13 mouse cellular contexts compared by ENCODE assay signal in genomic region chr11:51485051-51485521, GRCm38 (mm10).
DNase-seq lines count a peak whose midpoint lies in the region; ATAC-seq lines count a peak whose summit lies in the region.
"Had no signal": no experiment of that assay in that cellular context is flagged by ENCODE, and none has a peak within 500 bp of the region (broad histone marks: within the 10 kb centered on the region; RNA-seq: fewer than 3 reads in every experiment).

No protein-coding gene starts in this region.

- DNase-seq in hindbrain, embryonic 11.5 days (ENCODE audit: low spot score) = peak; percentile 16
- no peak for DNase-seq in hindbrain, embryonic 14.5 days (ENCODE audit: low spot score)
- peak; percentile 9 for DNase-seq in adrenal gland, postnatal 25 days
- DNase-seq in kidney, adult 9 months = no peak
- DNase-seq: cerebellum, postnatal 25 days; heart, postnatal 10 days; left cerebral cortex, postnatal 4 days; thymus, adult 18-20 months had no signal

- no peaks in the 10 kb centered on the region for H3K36me3 ChIP-seq in hindbrain, embryonic 11.5 days (ENCODE audit: control insufficient read depth, insufficient read depth, low read length)
- H3K36me3 ChIP-seq in hindbrain, embryonic 14.5 days (replicated peaks; ENCODE audit: control insufficient read depth, insufficient read depth) = no peaks in the 10 kb centered on the region
- H3K36me3 ChIP-seq in limb, embryonic 12.5 days = no peaks in the 10 kb centered on the region
- H3K36me3 ChIP-seq in intestine, embryonic 15.5 days = no peaks in the 10 kb centered on the region
- H3K36me3 ChIP-seq: neural tube, embryonic 13.5 days had no signal

- H3K4me1 ChIP-seq in hindbrain, embryonic 11.5 days (replicated peaks; ENCODE audit: control insufficient read depth, insufficient read depth, low read length) = no peaks in the 10 kb centered on the region
- no peaks in the 10 kb centered on the region; the same call in 1 of the 2 replicates for H3K4me1 ChIP-seq in hindbrain, embryonic 14.5 days (replicated peaks; ENCODE audit: control insufficient read depth, insufficient read depth, low read length)
- peaks cover 65% of the 10 kb centered on the region for H3K4me1 ChIP-seq in limb, embryonic 12.5 days (replicated peaks)
- H3K4me1 ChIP-seq in intestine, embryonic 15.5 days (replicated peaks) = peaks cover 7% of the 10 kb centered on the region; the same call in 1 of the 2 replicates

- H3K9me3 ChIP-seq in hindbrain, embryonic 11.5 days (ENCODE audit: control insufficient read depth, low read length) = no peaks in the 10 kb centered on the region
- no peaks in the 10 kb centered on the region for H3K9me3 ChIP-seq in hindbrain, embryonic 14.5 days (ENCODE audit: control insufficient read depth, low read length)
- H3K9me3 ChIP-seq in limb, embryonic 12.5 days = peaks cover 8% of the 10 kb centered on the region; the same call in 1 of the 2 replicates
- no peaks in the 10 kb centered on the region for H3K9me3 ChIP-seq in intestine, embryonic 15.5 days
- H3K9me3 ChIP-seq: neural tube, embryonic 13.5 days had no signal

- H3K4me2 ChIP-seq in hindbrain, embryonic 11.5 days (replicated peaks; ENCODE audit: low read depth, low read length) = no peak overlapping the region
- H3K4me2 ChIP-seq in hindbrain, embryonic 14.5 days (replicated peaks) = no peak overlapping the region
- no peak overlapping the region for H3K4me2 ChIP-seq in limb, embryonic 12.5 days
- H3K4me2 ChIP-seq in intestine, embryonic 15.5 days (replicated peaks) = no peak overlapping the region
- H3K4me2 ChIP-seq: neural tube, embryonic 13.5 days had no signal

- H3K9ac ChIP-seq in hindbrain, embryonic 11.5 days (ENCODE audit: low read depth, low read length) = no peak overlapping the region
- H3K9ac ChIP-seq in hindbrain, embryonic 14.5 days = no peak overlapping the region
- no peak overlapping the region for H3K9ac ChIP-seq in limb, embryonic 12.5 days (replicated peaks)
- H3K9ac ChIP-seq in intestine, embryonic 15.5 days = no peak overlapping the region
- H3K9ac ChIP-seq: neural tube, embryonic 13.5 days had no signal

- no peak overlapping the region for H3K27ac ChIP-seq in hindbrain, embryonic 11.5 days (ENCODE audit: low read depth, low read length)
- H3K27ac ChIP-seq in hindbrain, embryonic 14.5 days = no peak overlapping the region
- H3K27ac ChIP-seq in limb, embryonic 12.5 days = peak overlapping the region; percentile 88
- no peak overlapping the region for H3K27ac ChIP-seq in intestine, embryonic 15.5 days
- H3K27ac ChIP-seq: kidney, postnatal 0 days; neural tube, embryonic 13.5 days had no signal

- WGBS in hindbrain, embryonic 11.5 days = 65% methylated on average over 8 of the region's 8 CpGs
- WGBS in hindbrain, embryonic 14.5 days = 81% methylated on average over 8 of the region's 8 CpGs
- 23% methylated on average over 8 of the region's 8 CpGs for WGBS in limb, embryonic 12.5 days
- 73% methylated on average over 8 of the region's 8 CpGs for WGBS in intestine, embryonic 15.5 days

- no peaks in the 10 kb centered on the region for H3K27me3 ChIP-seq in hindbrain, embryonic 11.5 days (ENCODE audit: control insufficient read depth, insufficient read depth, low read length)
- H3K27me3 ChIP-seq in hindbrain, embryonic 14.5 days (ENCODE audit: control insufficient read depth, insufficient read depth, low read length) = no peaks in the 10 kb centered on the region
- no peaks in the 10 kb centered on the region for H3K27me3 ChIP-seq in limb, embryonic 12.5 days
- H3K27me3 ChIP-seq in intestine, embryonic 15.5 days (replicated peaks) = no peaks in the 10 kb centered on the region
- H3K27me3 ChIP-seq: neural tube, embryonic 13.5 days had no signal

- ATAC-seq in hindbrain, embryonic 11.5 days (ENCODE audit: low FRiP score) = no peak
- ATAC-seq in hindbrain, embryonic 14.5 days (ENCODE audit: low FRiP score) = no peak
- peak; percentile 41 for ATAC-seq in CD4-positive, CD25-positive, alpha-beta regulatory T cell, adult 4 months
- peak; percentile 34; the same call in 1 of the 2 replicates for ATAC-seq in limb, embryonic 12.5 days (ENCODE audit: insufficient number of reproducible peaks, insufficient read depth, low FRiP score, low TSS enrichment, low read depth)
- no peak for ATAC-seq in intestine, embryonic 15.5 days

- H3K4me3 ChIP-seq in hindbrain, embryonic 11.5 days (ENCODE audit: low read depth, low read length) = no peak overlapping the region
- no peak overlapping the region for H3K4me3 ChIP-seq in hindbrain, embryonic 14.5 days (replicated peaks; ENCODE audit: low read length)
- H3K4me3 ChIP-seq in limb, embryonic 12.5 days (replicated peaks) = no peak overlapping the region
- no peak overlapping the region for H3K4me3 ChIP-seq in intestine, embryonic 15.5 days (replicated peaks)
- H3K4me3 ChIP-seq: neural tube, embryonic 13.5 days had no signal

Comparison
In these comparisons a context has a peak if more than half of its experiments do, and no peak if none do; other contexts are left out.
1. DNase-seq: peak in hindbrain, embryonic 11.5 days (single experiment) and adrenal gland, postnatal 25 days (single experiment); none in hindbrain, embryonic 14.5 days (single experiment) and kidney, adult 9 months (single experiment).
2. ATAC-seq: peak in CD4-positive, CD25-positive, alpha-beta regulatory T cell, adult 4 months (single experiment) and limb, embryonic 12.5 days (single experiment); none in hindbrain, embryonic 11.5 days (single experiment), hindbrain, embryonic 14.5 days (single experiment) and intestine, embryonic 15.5 days (single experiment).